Mouse (Mus musculus): ENCODE data around the gene Ap2b1. TPM values are rescaled to one million over a fixed set of nuclear protein-coding genes. Genes with fewer than 3 reads are reported as not detected.

Ap2b1 gene
- total RNA-seq, 1 experiment from 2014 or later = 80.9 TPM

DNA sequence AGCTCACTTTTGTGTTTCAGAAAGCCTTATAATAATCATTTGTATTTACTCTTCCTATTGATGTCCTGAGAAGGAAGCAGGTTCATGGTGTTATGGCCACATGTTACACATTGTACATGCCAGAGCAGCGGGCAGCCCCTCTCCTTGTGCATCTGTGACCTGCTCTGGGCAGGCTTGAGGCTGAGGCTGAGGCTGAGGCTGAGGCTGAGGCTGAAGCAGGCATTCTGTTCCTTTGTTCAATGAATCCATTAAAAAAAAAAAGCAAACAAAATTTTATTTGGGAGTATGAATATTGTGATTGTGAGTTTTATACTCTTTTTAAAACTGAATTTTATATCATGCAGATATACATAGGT, 84.7 kb downstream of the Ap2b1 start:
- ATAC-seq (replicated peaks; ENCODE audit: low read depth, poor library complexity, severe bottlenecking) = no peak

DNA sequence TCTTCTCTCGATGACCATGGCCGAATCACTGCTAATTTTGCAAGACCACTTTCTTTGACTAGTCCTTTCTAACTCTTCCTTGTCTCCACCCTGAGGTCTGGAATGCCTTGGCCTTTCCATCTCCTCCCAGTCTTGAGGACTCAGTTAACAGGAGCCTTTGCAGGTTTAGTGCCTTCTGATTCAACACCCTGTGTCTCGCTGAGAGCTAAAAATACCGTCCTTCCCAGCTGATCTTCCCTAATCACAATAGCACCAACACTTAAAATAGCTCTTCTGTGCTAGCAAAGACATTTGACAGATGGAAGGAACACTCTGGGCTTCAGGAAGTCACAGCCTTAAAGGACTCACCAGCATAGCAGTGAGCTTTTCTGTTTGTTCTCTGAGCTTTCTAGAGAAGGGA, 94.2 kb downstream of the Ap2b1 start:
- ATAC-seq (replicated peaks; ENCODE audit: low read depth, poor library complexity, severe bottlenecking) = no peak

DNA sequence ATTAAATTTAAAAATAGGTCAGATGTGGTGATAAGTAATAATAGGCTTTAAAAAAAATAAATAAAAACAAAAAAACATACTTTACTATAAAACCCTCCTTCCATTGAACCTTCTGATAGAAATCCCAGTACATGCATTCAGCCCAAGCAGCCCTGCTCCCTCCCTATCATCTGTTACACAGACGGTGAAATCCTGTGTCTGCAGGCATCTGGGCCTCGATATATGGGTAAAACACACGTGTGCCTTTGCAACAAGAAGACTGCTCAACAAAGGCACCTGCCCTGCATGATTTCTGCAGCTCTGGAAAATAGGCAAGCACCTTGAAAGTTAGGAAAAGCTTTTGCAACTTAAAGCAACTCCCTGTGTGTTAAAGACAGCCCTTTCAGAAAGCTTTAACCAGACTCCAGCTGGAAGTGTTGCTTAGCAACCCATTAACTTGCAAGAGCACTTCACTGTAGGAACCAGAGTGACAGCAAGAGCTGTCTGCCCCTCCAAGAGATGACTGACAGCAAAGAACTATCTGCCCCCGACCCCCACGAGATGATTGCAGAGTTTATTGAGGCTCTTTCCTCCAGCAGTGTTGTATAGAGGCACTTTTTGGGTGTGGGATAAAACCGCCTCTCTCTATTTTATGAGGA, 96.1 kb downstream of the Ap2b1 start:
- ATAC-seq (replicated peaks; ENCODE audit: low read depth, poor library complexity, severe bottlenecking) = no peak

DNA sequence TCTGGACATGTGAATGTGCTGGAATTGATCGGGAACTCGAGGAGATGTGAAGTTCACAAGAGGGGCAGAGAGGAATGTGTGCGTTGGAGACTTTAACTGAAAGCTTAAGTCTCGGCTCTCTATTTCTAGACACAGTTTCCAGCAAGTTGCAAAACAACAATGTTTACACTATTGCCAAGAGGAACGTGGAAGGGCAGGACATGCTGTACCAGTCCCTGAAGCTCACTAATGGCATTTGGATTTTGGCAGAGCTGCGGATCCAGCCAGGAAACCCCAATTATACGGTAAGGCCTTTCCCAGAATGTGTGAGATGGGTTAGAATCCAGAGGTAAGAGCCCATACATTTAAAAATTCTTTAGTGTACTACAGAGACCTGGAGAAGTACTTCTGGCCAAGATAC, 98.8 kb downstream of the Ap2b1 start:
- ATAC-seq (replicated peaks; ENCODE audit: low read depth, poor library complexity, severe bottlenecking) = no peak

DNA sequence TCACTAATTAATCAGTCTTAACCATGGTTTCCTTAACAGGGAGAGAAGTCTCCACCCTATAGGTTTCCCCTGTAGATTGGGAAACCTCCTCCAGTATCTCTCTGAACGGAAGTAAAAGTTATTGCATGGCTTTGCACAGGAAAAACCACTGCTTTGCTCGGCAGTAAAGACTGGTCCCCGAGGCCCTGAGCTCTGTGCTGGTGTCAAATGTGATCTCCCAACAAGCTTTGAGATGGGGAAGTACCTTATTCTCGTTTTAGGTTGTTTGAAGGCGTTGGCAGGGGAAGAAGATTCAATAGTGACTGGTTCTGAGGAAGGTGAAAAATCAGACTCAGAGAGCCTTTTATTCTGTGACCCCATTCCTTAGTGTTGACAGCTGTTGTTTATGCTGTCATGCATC, 99.9 kb downstream of the Ap2b1 start:
- no peak for ATAC-seq (replicated peaks; ENCODE audit: low read depth, poor library complexity, severe bottlenecking)

DNA sequence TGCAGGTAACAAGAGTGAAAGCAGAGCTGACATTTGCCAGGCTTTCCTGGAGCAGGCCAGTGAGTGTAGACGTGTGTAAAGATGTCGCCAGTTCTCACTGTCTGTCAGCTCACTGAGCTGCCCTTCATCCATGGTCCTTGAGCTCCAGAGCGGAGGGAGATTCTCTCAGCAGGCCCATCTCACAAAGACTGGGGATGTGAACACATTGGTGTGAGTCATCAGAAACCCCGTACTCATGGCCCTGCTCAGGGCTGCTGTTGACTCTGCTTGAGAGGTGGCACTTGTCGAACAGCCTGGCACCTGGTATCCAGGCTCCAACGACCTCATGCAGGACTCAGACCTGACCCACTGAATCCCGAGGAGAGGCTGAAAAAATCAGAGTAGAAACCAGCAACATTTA, 105.0 kb downstream of the Ap2b1 start:
- no peak for ATAC-seq (replicated peaks; ENCODE audit: low read depth, poor library complexity, severe bottlenecking)

DNA sequence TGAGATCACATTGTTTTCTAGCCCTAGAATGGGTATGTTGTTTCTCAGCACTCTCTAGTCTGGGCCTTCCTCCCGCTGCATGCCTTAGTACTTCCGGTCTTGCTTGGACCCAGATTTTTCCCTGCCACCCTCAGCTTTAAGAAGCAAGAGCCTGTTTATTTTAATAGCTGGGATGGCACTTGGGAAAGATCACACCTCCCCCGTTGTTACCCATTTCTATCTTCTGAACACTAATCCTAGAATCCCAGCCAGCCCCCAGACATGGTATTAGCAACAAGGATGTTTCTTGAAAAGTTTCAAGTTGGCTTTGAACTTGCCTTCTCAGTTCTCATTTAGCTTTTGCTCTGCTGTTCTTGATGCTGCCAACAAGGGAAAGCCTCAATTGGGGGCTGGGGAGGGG, 107.6 kb downstream of the Ap2b1 start:
- ATAC-seq (replicated peaks; ENCODE audit: low read depth, poor library complexity, severe bottlenecking) = no peak

DNA sequence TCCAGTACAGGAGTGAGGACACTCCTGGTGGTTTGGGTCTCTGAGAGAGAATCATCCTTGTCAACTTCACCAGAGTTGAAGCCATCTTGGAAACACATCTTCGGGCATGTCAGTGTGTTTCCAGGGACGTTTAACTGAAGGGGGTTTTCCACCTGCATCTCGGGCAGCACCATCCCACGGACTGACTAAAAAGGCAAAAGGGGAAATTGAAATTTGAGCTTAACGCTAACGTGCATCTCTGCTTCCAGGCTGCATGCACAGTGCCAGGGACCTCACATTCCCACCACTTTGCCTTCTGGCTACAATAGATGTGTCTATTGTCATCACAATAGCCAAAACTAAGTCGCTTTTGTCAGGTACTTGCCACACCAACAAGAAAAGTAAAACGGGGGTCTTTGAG, 109.4 kb downstream of the Ap2b1 start:
- ATAC-seq (replicated peaks; ENCODE audit: low read depth, poor library complexity, severe bottlenecking) = no peak

DNA sequence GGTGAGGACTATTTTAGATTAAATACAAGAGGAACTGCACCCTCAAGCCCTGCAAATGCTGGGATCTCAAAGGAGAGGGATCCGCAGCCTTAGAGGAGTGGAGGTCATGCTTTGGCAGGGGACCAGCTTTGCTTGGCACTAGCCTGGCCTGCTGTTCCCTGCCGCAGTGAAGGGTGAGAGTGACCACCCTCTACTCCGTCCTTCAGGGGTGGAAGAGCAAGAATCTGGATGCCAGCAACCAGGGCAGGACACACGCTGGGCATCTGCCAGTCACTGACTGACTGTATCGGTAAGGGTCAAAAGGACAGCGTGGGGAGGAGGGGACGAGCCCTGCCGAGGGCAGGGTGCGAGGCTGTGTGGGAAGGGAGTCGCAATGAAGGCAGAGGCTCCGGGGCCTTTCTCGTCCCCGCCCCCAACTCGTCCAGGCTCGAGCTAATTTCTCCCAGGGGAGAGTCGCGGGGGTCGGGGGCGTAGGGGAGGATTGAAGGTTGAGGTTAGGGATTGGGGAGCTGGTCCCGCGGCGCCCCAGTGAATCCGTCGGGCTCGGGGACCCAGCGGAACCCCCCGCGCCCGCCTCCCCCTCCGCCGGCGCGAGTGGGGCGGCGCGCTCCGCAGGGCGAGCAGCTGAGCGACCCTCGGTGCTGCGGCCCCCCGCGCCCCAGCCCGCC, 110.4 kb downstream of the Ap2b1 start, which contains the start of gene Rasl10b:
TSS of gene Rasl10b (plus strand) at position 51 of the 668 bp plus-strand sequence.
- ATAC-seq (replicated peaks; ENCODE audit: low read depth, poor library complexity, severe bottlenecking) = 0 out of 2 replicates have a peak, but pooled peaks have one; percentile 26

DNA sequence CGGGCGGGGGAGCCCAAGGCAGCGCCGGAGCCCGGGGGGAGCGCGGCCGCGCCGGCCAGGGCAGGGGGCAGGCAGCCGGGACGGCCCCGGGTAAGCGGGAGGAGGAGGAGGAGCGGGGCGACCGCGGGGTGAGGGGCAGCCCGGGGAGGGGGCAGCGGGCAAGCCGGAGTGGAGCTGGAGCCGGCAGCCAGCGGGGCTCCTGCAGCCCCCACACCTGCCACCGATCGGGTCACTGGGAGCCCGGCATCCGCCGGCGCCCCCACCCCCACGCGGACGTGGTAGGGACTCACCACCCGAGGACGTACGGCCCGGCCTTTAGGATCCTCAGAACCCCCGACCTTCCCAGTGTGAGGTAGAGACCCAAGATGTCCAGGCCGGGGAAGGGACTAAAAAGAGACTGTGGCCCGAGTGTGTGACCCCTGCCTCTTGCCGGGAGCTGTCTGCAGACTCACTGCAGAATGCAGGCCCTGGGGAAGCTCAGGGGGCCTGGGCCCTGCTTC, 111.0 kb downstream of the Ap2b1 start:
- ATAC-seq (replicated peaks; ENCODE audit: low read depth, poor library complexity, severe bottlenecking) = no peak

DNA sequence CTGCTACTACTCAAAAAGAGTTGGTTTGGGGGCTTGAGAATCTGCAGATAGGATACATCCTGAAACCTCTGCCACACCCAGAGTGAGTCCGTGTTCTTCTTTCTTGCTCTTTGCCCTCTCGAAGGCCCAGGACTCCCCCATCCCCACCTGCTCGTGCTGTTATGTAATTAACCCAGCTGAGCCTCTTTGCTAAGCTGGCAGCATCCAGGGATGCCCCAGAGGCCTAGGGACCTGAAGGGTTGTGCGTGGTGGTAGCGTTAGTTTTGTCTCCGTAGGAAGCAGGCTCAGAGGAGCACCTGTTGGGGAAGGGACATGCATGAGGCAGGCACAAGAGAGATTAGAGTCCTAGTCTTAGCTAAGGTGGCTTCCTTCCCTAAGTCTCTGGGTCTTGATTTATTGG, 111.7 kb downstream of the Ap2b1 start:
- ATAC-seq (replicated peaks; ENCODE audit: low read depth, poor library complexity, severe bottlenecking) = no peak

DNA sequence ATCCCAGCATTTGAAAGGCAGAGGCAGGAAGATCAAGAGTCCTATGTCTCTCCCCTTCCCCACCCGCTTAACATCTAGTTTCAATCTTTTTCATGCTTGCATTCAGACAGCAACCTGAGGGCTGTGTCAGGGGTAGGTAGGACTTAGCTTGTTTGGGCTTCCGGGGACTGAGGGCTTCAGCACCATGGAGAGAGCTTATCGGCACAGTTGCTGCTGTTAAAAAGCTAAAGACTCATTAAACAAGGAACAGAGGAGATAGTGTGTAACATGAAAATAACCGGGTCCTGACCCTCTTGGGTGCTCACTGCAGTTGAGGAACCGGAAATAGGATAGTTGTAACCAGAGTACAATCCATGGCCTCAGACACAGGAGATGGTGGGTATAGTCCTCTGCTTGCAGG, 118.3 kb downstream of the Ap2b1 start:
- peak; percentile 69 for ATAC-seq (replicated peaks; ENCODE audit: low read depth, poor library complexity, severe bottlenecking)

DNA sequence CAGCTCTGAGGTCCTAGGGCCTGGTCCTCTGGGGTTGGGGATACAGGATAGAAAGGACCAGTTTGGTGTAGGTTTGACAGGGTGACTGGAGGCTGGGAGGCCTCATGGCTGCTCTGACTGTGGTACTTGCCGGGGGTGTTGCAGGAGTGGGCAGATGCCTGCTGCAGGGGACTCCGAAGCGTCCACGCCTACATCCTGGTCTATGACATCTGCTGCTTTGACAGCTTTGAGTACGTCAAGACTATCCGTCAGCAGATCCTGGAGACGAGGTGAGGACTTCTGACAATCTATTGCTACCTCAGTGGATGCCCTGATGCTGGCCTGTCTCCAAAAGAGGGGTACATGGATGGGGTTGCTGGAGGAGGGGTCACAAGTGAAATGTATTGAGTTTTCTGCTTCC, 118.9 kb downstream of the Ap2b1 start:
- no peak for ATAC-seq (replicated peaks; ENCODE audit: low read depth, poor library complexity, severe bottlenecking)

DNA sequence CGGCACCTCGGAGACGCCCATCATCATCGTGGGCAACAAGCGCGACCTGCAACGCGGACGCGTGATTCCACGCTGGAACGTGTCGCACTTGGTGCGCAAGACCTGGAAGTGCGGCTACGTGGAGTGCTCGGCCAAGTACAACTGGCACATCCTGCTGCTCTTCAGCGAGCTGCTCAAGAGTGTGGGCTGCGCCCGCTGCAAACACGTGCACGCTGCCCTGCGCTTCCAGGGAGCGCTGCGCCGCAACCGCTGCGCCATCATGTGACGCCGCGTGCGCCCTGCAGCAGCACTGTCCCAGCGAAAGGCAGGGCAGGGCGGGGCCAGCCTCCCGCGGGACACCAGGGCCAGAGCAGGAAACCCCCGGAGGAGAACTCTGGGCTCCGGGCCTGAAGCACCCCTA, 119.7 kb downstream of the Ap2b1 start:
- peak; percentile 49; the same call in 1 of the 2 replicates for ATAC-seq (replicated peaks; ENCODE audit: low read depth, poor library complexity, severe bottlenecking)

DNA sequence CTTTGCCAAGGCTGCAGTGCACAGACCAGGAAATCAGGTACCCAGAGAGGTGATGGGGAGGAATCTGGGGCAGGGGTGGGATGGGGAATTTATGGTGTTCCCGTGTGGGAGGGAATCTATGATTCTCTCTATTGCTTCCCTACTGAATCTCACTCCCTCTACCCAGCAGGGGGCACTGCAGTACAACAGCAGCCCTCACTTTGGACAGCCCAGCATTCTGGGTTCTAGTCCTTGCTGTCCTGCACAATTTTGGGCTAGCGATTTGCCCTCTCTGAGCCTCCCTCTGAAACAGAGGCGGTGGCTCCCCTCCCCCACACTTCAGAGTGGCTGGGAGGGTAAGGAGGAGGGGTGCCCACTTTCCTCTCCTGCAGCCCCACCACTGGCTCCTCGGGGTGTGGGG, 121.5 kb downstream of the Ap2b1 start:
- no peak for ATAC-seq (replicated peaks; ENCODE audit: low read depth, poor library complexity, severe bottlenecking)

DNA sequence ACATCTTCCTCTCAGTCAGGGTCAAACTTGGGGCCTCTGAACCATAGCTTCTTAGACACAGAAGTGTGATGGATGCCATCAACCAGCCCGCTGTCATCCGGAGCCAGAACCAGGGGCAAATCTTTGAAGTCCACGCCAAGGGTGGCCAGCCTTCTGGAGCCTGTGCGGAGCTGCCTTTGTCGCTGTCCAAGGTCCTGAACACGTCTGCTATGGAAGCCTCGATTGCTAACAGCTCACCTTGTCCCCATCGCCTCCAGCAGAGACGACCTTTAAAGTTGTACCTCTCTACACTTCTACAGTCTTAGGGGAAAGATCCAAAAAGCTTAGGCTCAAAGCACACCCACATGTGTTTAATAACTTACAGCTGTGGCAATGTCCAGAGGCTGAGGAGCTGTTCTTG, 122.5 kb downstream of the Ap2b1 start:
- peak; percentile 51 for ATAC-seq (replicated peaks; ENCODE audit: low read depth, poor library complexity, severe bottlenecking)

DNA sequence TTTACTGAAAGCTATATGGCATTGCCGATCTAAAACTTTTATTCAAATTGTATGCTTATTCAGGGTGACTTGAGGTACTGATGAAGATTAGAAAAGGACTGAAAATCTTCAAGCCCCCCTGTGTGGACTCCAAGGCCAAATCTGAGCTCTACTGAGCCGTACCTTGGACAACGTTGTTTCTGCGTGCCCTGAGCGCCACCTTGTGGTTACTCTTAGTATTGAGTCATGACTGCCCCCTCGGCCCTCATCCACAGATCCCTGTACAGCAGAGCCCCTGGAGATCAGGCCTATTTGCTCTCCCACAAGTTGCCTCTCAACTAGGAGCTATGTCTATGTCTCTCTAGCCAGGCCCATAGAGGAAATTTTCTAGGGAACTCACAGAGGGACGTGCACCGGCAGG, 125.9 kb downstream of the Ap2b1 start:
- ATAC-seq (replicated peaks; ENCODE audit: low read depth, poor library complexity, severe bottlenecking) = peak; percentile 53

DNA sequence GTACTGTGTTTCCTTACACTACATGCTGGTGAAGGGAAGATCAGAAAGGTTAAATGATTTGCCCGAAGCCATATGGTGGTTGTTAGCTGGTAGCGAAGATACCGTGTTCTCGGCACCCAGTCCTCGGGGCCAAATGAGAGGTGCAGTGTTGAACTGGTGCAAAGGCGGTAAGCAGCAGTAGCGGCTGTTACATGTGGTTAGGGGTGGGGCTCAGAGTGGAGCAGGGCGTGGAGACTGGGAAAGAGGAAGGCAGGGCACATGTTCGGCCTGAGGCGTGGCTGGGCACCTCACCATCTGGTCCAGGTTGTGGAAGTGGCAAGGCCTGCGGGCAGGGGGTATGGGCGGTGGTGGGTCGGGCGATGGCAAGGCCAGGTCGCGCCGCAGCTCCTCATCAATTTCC, 128.1 kb downstream of the Ap2b1 start:
- ATAC-seq (replicated peaks; ENCODE audit: low read depth, poor library complexity, severe bottlenecking) = peak; percentile 97

DNA sequence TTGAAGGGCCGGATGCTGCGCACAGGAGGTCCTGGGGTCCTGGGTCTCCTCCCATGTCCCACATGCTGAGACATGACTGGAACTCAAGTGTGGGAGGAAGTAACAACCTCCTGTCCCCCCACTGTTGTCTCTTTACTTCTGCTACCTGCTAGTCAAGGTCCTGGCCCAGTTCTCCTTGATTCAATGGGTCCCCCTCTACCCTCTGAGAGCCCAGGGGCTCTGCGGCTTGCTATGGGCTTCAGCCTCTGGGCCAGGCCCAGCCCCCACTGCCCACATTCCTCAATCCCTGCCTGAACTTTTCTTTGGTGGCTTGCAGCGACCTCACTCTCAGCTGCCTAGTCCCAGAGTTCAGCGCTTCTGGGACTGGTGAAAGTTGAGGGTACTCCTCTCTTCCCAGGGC, 130.5 kb downstream of the Ap2b1 start, which contains the start of gene Gas2l2:
TSS of gene Gas2l2 (minus strand) at position 101 of the 400 bp plus-strand sequence.
- no peak for ATAC-seq (replicated peaks; ENCODE audit: low read depth, poor library complexity, severe bottlenecking)

DNA sequence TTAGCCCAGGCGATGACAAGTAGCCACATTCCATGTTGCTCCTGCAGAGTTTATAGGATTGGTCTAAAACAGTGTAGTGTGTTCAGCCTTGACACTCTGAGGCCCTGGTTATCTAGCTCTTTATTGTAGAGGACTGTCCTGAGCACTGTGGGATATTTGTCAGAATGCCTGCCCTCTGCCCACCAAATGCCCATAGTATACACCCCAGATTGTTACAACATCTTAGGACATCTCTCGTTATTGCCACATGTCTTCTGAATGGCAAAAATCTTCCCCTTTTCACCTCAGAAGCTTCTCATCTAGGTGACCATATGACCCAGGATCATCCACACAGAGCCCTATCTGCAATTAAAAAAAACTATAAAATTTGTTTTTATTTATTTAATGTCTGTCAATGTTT, 133.7 kb downstream of the Ap2b1 start:
- ATAC-seq (replicated peaks; ENCODE audit: low read depth, poor library complexity, severe bottlenecking) = 0 out of 2 replicates have a peak, but pooled peaks have one; percentile 15

DNA sequence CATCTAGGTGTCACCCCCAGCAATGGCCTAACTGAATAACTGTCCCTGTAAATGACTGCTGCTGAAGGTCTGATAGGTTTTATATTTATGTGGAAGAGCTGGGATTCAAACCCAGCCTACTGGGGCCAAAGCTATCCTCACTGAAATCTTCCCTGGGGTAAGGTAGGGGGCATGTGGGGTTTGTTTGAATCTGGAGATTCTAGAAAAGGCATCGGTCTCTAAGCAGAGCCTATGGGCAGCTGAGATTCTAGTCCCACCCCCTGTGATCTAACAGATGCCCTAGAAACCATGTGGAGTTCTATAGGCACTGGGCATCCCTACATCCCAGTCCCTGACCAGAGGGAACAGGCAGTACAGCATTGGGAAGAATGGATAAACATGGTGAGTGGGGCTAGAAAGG, 138.6 kb downstream of the Ap2b1 start, which contains the start of gene 1700020L24Rik:
TSS of gene 1700020L24Rik (plus strand) at position 301 of the 400 bp plus-strand sequence.
- no peak for ATAC-seq (replicated peaks; ENCODE audit: low read depth, poor library complexity, severe bottlenecking)
